Mouse (Mus musculus): ENCODE results near the gene Cfap97d1. TPM values are rescaled to one million over a fixed set of nuclear protein-coding genes. Genes with fewer than 3 reads are reported as not detected.

Cfap97d1 gene
- polyA plus RNA-seq, 1 experiment, result not detected

DNA sequence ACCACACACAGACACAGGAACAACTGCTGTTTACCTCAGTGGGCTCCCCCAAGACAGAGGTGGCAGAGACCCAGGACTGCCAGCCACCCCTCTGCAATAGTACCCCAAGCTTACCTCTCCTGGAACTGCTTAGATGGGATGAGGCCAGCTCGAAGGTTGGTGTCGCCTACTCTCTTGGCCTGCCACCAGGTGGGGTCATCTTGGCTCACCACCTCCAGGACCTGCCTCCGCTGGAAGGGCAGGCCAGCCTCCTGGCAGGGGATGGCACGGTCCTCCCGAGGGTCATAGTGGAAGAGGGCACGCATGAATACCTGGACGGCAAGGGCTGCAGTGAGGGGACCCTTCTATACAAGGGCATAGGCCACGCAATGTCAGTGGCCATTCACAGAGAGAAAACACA is 29.1 kb downstream of the Cfap97d1 start:
- TF ChIP-seq POLR2A (IDR thresholded peaks at IDR 0.05; ENCODE audit: borderline replicate concordance, insufficient read depth, low read length), result no peak
- TF ChIP-seq CTCF (IDR thresholded peaks at IDR 0.05; ENCODE audit: borderline replicate concordance, insufficient read depth, low read depth, low read length), result no peak
- Histone ChIP-seq H3K27me3 (ENCODE audit: control insufficient read depth, insufficient read depth, low read length) (no peaks in the 10 kb centered on the region), H3K4me1 (ENCODE audit: control insufficient read depth, insufficient read depth, low read length) (peaks cover 59% of the 10 kb centered on the region), H3K27ac (ENCODE audit: insufficient read depth, low read length) (no peak overlapping the region; the same call in 1 of the 2 replicates), H3K4me3 (replicated peaks; ENCODE audit: insufficient read depth, low read depth, low read length) (no peak overlapping the region)
- DNase-seq, result no peak
- 21% methylated on average over 8 of the region's 8 CpGs for WGBS

DNA sequence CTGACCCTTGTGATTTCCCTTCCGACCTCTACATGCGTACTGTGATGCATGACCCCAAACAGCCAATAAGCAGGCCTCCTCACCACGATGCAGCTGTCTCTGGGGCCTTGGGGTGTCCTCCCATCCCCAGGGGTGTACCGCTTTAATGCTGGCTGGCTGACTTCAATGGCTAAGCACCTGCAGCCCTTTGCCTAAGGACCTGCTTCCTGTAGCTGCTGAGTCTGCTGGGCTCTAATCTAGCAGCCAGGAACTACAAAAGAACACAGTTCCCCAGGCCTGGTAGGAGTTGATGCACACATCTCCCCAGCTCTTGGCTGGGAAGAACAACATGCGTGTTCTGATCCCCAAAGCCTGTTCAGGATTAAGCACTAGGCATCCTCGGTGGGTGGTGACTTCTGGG is 31.4 kb downstream of the Cfap97d1 start:
- Histone ChIP-seq H3K27ac (ENCODE audit: insufficient read depth, low read length) (peak overlapping the region; percentile 64), H3K4me3 (replicated peaks; ENCODE audit: insufficient read depth, low read depth, low read length) (no peak overlapping the region), H3K27me3 (ENCODE audit: control insufficient read depth, insufficient read depth, low read length) (no peaks in the 10 kb centered on the region), H3K4me1 (ENCODE audit: control insufficient read depth, insufficient read depth, low read length) (peaks cover 70% of the 10 kb centered on the region)
- no peak for DNase-seq
- 27% methylated on average over 6 of the region's 6 CpGs for WGBS
- TF ChIP-seq POLR2A (IDR thresholded peaks at IDR 0.05; ENCODE audit: borderline replicate concordance, insufficient read depth, low read length) (no peak), CTCF (IDR thresholded peaks at IDR 0.05; ENCODE audit: borderline replicate concordance, insufficient read depth, low read depth, low read length) (no peak)

DNA sequence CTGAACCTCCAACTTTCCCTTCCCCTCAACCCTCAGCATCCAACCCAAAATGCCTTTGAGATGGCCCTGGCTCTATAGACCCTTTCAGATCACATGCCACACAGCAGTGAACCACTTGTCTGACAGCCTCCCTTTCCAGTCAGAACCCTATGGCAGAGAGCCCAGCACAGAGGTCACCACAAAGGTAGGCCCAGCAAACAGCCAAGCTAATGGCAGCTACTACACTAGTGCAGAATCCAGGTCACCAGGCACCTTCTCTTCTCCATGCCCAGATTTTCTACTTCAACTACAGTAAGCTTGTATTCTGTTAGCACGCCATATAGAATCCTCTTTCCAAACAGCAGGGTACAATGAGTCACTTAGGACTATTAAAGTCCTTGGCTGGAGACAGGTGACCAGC is 32.1 kb downstream of the Cfap97d1 start:
- 3% methylated on average over 1 of the region's 1 CpGs for WGBS
- TF ChIP-seq CTCF (IDR thresholded peaks at IDR 0.05; ENCODE audit: borderline replicate concordance, insufficient read depth, low read depth, low read length), result no peak
- TF ChIP-seq POLR2A (IDR thresholded peaks at IDR 0.05; ENCODE audit: borderline replicate concordance, insufficient read depth, low read length), result no peak; the same call in 1 of the 2 replicates
- DNase-seq, result peak; percentile 65 to 77
- peaks cover 68% of the 10 kb centered on the region for H3K4me1 ChIP-seq (ENCODE audit: control insufficient read depth, insufficient read depth, low read length)
- H3K27ac ChIP-seq (ENCODE audit: insufficient read depth, low read length), result peak overlapping the region; percentile 83
- no peak overlapping the region for H3K4me3 ChIP-seq (replicated peaks; ENCODE audit: insufficient read depth, low read depth, low read length)
- no peaks in the 10 kb centered on the region for H3K27me3 ChIP-seq (ENCODE audit: control insufficient read depth, insufficient read depth, low read length)

DNA sequence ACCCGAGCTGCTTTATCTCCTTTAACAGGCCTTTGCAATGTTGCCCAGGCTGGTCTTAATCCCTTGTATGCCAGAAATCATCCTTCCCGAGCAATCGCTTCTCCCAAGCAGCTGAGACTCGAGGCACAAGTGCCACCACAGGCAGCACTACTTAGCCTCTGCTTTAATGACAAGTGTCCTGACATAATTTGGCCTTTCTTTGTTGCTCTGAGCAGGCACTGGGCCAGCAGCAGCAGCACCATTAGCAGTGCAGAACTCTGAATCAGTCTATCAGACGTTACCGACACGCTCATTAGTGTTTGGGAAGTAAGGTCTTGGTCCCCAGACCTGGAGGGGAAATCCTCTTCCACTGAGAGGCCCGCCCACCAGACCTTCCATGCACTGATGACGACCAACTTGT is 35.7 kb downstream of the Cfap97d1 start:
- 26% methylated on average over 9 of the region's 9 CpGs for WGBS
- no peak overlapping the region; the same call in 1 of the 2 replicates for H3K27ac ChIP-seq (ENCODE audit: insufficient read depth, low read length)
- H3K4me1 ChIP-seq (ENCODE audit: control insufficient read depth, insufficient read depth, low read length), result peaks cover 62% of the 10 kb centered on the region
- H3K27me3 ChIP-seq (ENCODE audit: control insufficient read depth, insufficient read depth, low read length), result no peaks in the 10 kb centered on the region
- TF ChIP-seq CTCF (IDR thresholded peaks at IDR 0.05; ENCODE audit: borderline replicate concordance, insufficient read depth, low read depth, low read length) (no peak), POLR2A (IDR thresholded peaks at IDR 0.05; ENCODE audit: borderline replicate concordance, insufficient read depth, low read length) (no peak)
- no peak overlapping the region for H3K4me3 ChIP-seq (replicated peaks; ENCODE audit: insufficient read depth, low read depth, low read length)
- no peak for DNase-seq

DNA sequence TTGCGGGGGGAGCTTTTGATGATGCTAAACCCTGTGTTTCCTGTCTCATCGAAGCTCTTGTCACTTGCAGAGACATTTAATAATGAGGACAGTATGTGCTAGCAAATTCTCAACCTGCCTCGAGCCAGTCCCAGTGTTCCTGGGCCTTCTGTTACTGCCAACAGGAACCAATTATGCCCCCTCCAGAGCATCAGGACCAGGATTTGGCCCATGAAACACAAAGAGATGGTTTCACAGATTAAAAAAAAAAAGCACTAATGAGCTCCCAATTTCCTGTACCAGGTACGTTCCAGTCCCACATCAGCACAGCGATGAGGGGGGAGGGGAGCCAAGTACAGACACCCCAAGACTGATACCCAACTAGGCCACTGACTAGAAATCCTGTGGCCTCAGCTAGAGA is 37.1 kb downstream of the Cfap97d1 start:
- peaks cover 48% of the 10 kb centered on the region for H3K4me1 ChIP-seq (ENCODE audit: control insufficient read depth, insufficient read depth, low read length)
- H3K4me3 ChIP-seq (replicated peaks; ENCODE audit: insufficient read depth, low read depth, low read length), result no peak overlapping the region
- TF ChIP-seq POLR2A (IDR thresholded peaks at IDR 0.05; ENCODE audit: borderline replicate concordance, insufficient read depth, low read length) (no peak), CTCF (IDR thresholded peaks at IDR 0.05; ENCODE audit: borderline replicate concordance, insufficient read depth, low read depth, low read length) (no peak)
- DNase-seq, result peak in 1 of 2 experiments; percentile 69
- whole genome bisulfite sequencing, result 21% methylated on average over 5 of the region's 5 CpGs
- H3K27ac ChIP-seq (ENCODE audit: insufficient read depth, low read length), result no peak overlapping the region
- H3K27me3 ChIP-seq (ENCODE audit: control insufficient read depth, insufficient read depth, low read length), result no peaks in the 10 kb centered on the region

DNA sequence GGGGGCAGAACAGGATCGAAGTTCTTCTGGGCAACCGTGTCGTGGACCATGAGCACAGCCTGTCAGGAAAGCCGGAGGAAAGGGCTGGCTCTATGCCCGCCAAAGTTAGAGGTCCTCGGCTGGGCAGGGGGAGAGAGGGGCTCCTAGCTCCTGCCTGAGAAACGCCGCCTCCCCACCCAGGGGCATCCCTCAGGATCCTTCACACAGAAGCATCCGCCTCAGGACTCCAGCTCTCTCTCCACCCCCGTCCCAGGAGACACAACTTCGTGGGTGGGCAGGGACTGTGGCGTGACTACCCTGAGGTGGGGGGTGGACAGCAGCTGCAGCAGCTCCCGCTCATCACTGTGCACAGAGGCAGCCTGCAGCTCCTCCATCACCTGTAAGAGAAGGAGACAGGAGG is 39.3 kb downstream of the Cfap97d1 start:
- H3K27me3 ChIP-seq (ENCODE audit: control insufficient read depth, insufficient read depth, low read length), result no peaks in the 10 kb centered on the region
- peak overlapping the region; percentile 47 for H3K4me3 ChIP-seq (replicated peaks; ENCODE audit: insufficient read depth, low read depth, low read length)
- WGBS, result 22% methylated on average over 13 of the region's 13 CpGs
- peaks cover 50% of the 10 kb centered on the region for H3K4me1 ChIP-seq (ENCODE audit: control insufficient read depth, insufficient read depth, low read length)
- no peak for DNase-seq
- TF ChIP-seq POLR2A (IDR thresholded peaks at IDR 0.05; ENCODE audit: borderline replicate concordance, insufficient read depth, low read length) (no peak), CTCF (IDR thresholded peaks at IDR 0.05; ENCODE audit: borderline replicate concordance, insufficient read depth, low read depth, low read length) (no peak)
- H3K27ac ChIP-seq (ENCODE audit: insufficient read depth, low read length), result peak overlapping the region; percentile 79

DNA sequence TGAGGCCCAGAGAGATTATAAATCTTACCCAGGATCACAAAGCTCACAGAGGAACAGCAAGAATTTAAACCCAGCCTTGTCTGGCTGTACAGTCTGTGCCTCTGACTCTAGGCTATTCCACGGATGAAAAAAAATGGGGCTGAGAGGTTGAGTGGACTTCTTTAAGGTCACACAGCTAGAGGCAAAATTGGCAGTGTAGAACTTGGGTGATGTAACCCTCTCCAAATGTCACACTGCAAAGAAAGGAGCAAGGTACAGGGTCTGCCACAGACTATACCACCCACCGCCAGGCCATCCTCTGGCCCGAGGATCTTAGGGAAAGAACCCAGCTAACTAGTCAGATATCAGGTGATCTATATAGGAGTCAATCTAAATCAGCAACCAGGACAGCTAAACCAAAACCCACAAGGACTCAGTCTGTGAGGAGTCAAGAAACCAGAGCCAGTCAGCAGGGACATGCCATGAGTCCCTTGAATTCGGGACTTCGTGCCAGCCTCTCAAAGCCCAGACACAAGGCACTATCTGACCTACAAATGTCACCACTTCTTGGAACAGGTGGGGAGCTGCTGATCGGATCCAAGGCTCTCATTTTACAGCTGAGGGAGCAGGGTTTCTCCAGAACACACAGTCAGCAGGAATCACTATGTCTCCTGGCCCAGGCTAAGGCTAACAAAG is 40.1 kb downstream of the Cfap97d1 start:
- Histone ChIP-seq H3K27ac (ENCODE audit: insufficient read depth, low read length) (peak overlapping the region; percentile 87), H3K4me1 (ENCODE audit: control insufficient read depth, insufficient read depth, low read length) (peaks cover 42% of the 10 kb centered on the region), H3K4me3 (replicated peaks; ENCODE audit: insufficient read depth, low read depth, low read length) (peak overlapping the region; percentile 74), H3K27me3 (ENCODE audit: control insufficient read depth, insufficient read depth, low read length) (no peaks in the 10 kb centered on the region)
- WGBS, result 11% methylated on average over 6 of the region's 6 CpGs
- peak; percentile 23; the same call in 1 of the 2 replicates for TF ChIP-seq POLR2A (IDR thresholded peaks at IDR 0.05; ENCODE audit: borderline replicate concordance, insufficient read depth, low read length)
- no peak for TF ChIP-seq CTCF (IDR thresholded peaks at IDR 0.05; ENCODE audit: borderline replicate concordance, insufficient read depth, low read depth, low read length)
- peak; percentile 85 to 96 for DNase-seq

DNA sequence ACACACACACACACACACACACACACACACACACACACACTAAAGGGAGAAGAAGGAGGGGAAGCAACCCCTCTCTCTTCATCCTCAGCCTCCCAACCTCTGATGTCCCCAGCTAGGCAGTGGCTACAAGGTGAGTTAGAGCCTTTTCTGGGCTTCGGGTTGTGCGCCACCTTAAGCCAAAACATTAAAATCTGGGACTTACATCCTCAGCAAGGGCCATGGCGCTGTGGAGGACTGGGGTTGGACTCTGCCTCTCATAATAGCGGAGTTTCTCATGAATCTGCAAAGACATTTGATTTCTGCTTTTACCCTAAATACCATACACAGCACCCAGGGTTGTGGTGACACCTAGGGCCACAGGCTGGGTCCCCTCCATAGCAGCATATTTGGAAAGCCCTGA is 40.8 kb downstream of the Cfap97d1 start:
- 10% methylated on average over 4 of the region's 4 CpGs for WGBS
- Histone ChIP-seq H3K4me1 (ENCODE audit: control insufficient read depth, insufficient read depth, low read length) (peaks cover 37% of the 10 kb centered on the region), H3K27me3 (ENCODE audit: control insufficient read depth, insufficient read depth, low read length) (no peaks in the 10 kb centered on the region), H3K4me3 (replicated peaks; ENCODE audit: insufficient read depth, low read depth, low read length) (peak overlapping the region; percentile 74), H3K27ac (ENCODE audit: insufficient read depth, low read length) (peak overlapping the region; percentile 87)
- peak in 1 of 2 experiments; percentile 52 for DNase-seq
- TF ChIP-seq POLR2A (IDR thresholded peaks at IDR 0.05; ENCODE audit: borderline replicate concordance, insufficient read depth, low read length) (no peak), CTCF (IDR thresholded peaks at IDR 0.05; ENCODE audit: borderline replicate concordance, insufficient read depth, low read depth, low read length) (no peak)

All from cerebellum, adult 2 months (tissue).